Mouse (Mus musculus) CH12.LX (cell line): ENCODE data around the gene Ankrd60. TPM values are rescaled to one million over a fixed set of nuclear protein-coding genes. Genes with fewer than 3 reads are reported as not detected.

ENCODE experiments used
- DNase-seq: peaks from one replicate; pipeline ENCODE4 v3.0.0-alpha.2; 2013; ENCODE audit errors: extremely low read depth
- H3K27ac ChIP-seq: 2 replicates; pipeline ENCODE4 v1.5.1; 2012; ENCODE audit warnings: low read depth, mild to moderate bottlenecking, control low read depth, moderate library complexity; ENCODE audit not compliant: insufficient read depth
- H3K27me3 ChIP-seq: replicated peaks from 2 replicates; pipeline ENCODE3; 2012; ENCODE audit warnings: inconsistent platforms
- H3K36me3 ChIP-seq, 2 experiments: replicated peaks in 1 of 2; 2 replicates each; pipeline versions ENCODE3 to v1.6.1; 2012; ENCODE audit warnings: inconsistent platforms in 1 of 2, low read length in 1 of 2, mild to moderate bottlenecking in 1 of 2, mixed read lengths in 1 of 2, moderate library complexity in 1 of 2; ENCODE audit not compliant: control insufficient read depth in 1 of 2, insufficient read depth in 1 of 2
- H3K4me1 ChIP-seq, 2 experiments: 2 replicates each; pipeline ENCODE4 v1.6.1; 2012; ENCODE audit warnings: inconsistent platforms in 1 of 2, moderate library complexity in 1 of 2; ENCODE audit not compliant: insufficient read depth in 2 of 2, control insufficient read depth in 1 of 2
- H3K4me2 ChIP-seq: 2 replicates; pipeline ENCODE4 v1.6.1; 2012; ENCODE audit warnings: low read depth, mild to moderate bottlenecking, control low read depth; ENCODE audit not compliant: poor library complexity, insufficient read depth, severe bottlenecking
- H3K4me3 ChIP-seq, 3 experiments: fragments of 150-350 bp in 1 of 3; sonication (generic) in 1 of 3; replicated peaks in 1 of 3; 2 replicates each; pipeline versions ENCODE3 to v1.5.1; 2011 to 2012; ENCODE audit warnings: low read depth in 2 of 3, low read length in 2 of 3, mild to moderate bottlenecking in 2 of 3, moderate library complexity in 2 of 3, control low read depth in 1 of 3, improper control_type of control experiment in 1 of 3, inconsistent platforms in 1 of 3, mixed read lengths in 1 of 3; ENCODE audit not compliant: poor library complexity in 1 of 3
- H3K79me2 ChIP-seq: replicated peaks from 2 replicates; pipeline ENCODE4 v1.6.1; 2012; ENCODE audit warnings: mild to moderate bottlenecking, moderate library complexity; ENCODE audit not compliant: control insufficient read depth, poor library complexity, insufficient read depth, severe bottlenecking; ENCODE audit errors: extremely low read depth
- H3K9ac ChIP-seq: 2 replicates; pipeline ENCODE4 v1.6.1; 2012; ENCODE audit warnings: low read depth, mild to moderate bottlenecking, control low read depth, moderate library complexity; ENCODE audit not compliant: insufficient read depth
- H3K9me3 ChIP-seq: replicated peaks from 2 replicates; pipeline ENCODE3; 2012; ENCODE audit warnings: low read length, inconsistent platforms, mixed read lengths
- CTCF ChIP-seq, 2 experiments: IDR thresholded peaks in 1 of 2; conservative IDR thresholded peaks in 1 of 2; 2 replicates each; pipeline ENCODE4 v1.5.1; 2011 to 2012; ENCODE audit warnings: low read depth in 2 of 2, low read length in 2 of 2, improper control_type of control experiment in 1 of 2, inconsistent platforms in 1 of 2, mild to moderate bottlenecking in 1 of 2, moderate library complexity in 1 of 2
- E2F4 ChIP-seq: IDR thresholded peaks from 2 replicates; pipeline ENCODE4 v1.6.1; 2011; ENCODE audit warnings: low read depth, low read length, improper control_type of control experiment; ENCODE audit not compliant: insufficient replicate concordance
- ELF1 ChIP-seq: IDR thresholded peaks from 2 replicates; pipeline ENCODE4 v1.6.1; 2014; ENCODE audit warnings: low read depth, mild to moderate bottlenecking, inconsistent platforms, low read length, improper control_type of control experiment
- EP300 ChIP-seq: IDR thresholded peaks from 2 replicates; pipeline ENCODE4 v1.6.1; 2011; ENCODE audit warnings: low read length, improper control_type of control experiment
- ETS1 ChIP-seq: conservative IDR thresholded peaks from 2 replicates; pipeline ENCODE4 v1.6.1; 2012; ENCODE audit warnings: low read depth, mild to moderate bottlenecking, inconsistent platforms, low read length, improper control_type of control experiment, moderate library complexity
- GABPA ChIP-seq: IDR thresholded peaks from 2 replicates; pipeline ENCODE4 v1.6.1; 2012; ENCODE audit warnings: low read depth, low read length, improper control_type of control experiment, inconsistent platforms; ENCODE audit not compliant: insufficient replicate concordance
- HCFC1 ChIP-seq: IDR thresholded peaks from 2 replicates; pipeline ENCODE4 v1.6.1; 2012; ENCODE audit warnings: low read depth, mild to moderate bottlenecking, inconsistent platforms, low read length, improper control_type of control experiment
- IRF4 ChIP-seq: IDR thresholded peaks from 2 replicates; pipeline ENCODE4 v1.6.1; 2014; ENCODE audit warnings: low read depth, mild to moderate bottlenecking, inconsistent platforms, low read length, improper control_type of control experiment
- MAFK ChIP-seq: IDR thresholded peaks from 2 replicates; pipeline ENCODE4 v1.6.1; 2011; ENCODE audit warnings: low read length, improper control_type of control experiment; ENCODE audit not compliant: insufficient replicate concordance
- MAZ ChIP-seq: IDR thresholded peaks from 2 replicates; pipeline ENCODE4 v1.6.1; 2012; ENCODE audit warnings: low read depth, mild to moderate bottlenecking, inconsistent platforms, low read length, improper control_type of control experiment, moderate library complexity
- MXI1 ChIP-seq: IDR thresholded peaks from 2 replicates; pipeline ENCODE4 v1.6.1; 2011; ENCODE audit warnings: mild to moderate bottlenecking, low read depth, low read length, improper control_type of control experiment
- MYC ChIP-seq: IDR thresholded peaks from 2 replicates; pipeline ENCODE4 v1.6.1; 2011; ENCODE audit warnings: low read depth, mild to moderate bottlenecking, improper control_type of control experiment, low read length
- PAX5 ChIP-seq: IDR thresholded peaks from 2 replicates; pipeline ENCODE4 v1.6.1; 2012; ENCODE audit warnings: low read length, inconsistent platforms, mixed read lengths
- POLR2A ChIP-seq: IDR thresholded peaks from 2 replicates; pipeline ENCODE4 v1.6.1; 2011; ENCODE audit warnings: low read depth, mild to moderate bottlenecking, improper control_type of control experiment, low read length
- POLR2AphosphoS2 ChIP-seq: IDR thresholded peaks from 2 replicates; pipeline ENCODE4 v1.6.1; 2011; ENCODE audit warnings: low read depth, low read length, improper control_type of control experiment
- RAD21 ChIP-seq: IDR thresholded peaks from 2 replicates; pipeline ENCODE4 v1.6.1; 2011; ENCODE audit warnings: low read depth, mild to moderate bottlenecking, low read length, improper control_type of control experiment, moderate library complexity
- SIN3A ChIP-seq: IDR thresholded peaks from 2 replicates; pipeline ENCODE4 v1.6.1; 2012; ENCODE audit warnings: low read length, improper control_type of control experiment, inconsistent platforms
- SMC3 ChIP-seq: IDR thresholded peaks from 2 replicates; pipeline ENCODE4 v1.6.1; 2011; ENCODE audit warnings: low read depth, low read length, improper control_type of control experiment
- TBP ChIP-seq: conservative IDR thresholded peaks from 2 replicates; pipeline ENCODE4 v1.6.1; 2011; ENCODE audit warnings: low read depth, low read length, improper control_type of control experiment
- USF2 ChIP-seq: conservative IDR thresholded peaks from 2 replicates; pipeline ENCODE4 v1.6.1; 2011; ENCODE audit warnings: low read depth, low read length, improper control_type of control experiment
- ZC3H11A ChIP-seq: IDR thresholded peaks from 2 replicates; pipeline ENCODE4 v1.6.1; 2012; ENCODE audit warnings: low read depth, mild to moderate bottlenecking, inconsistent platforms, low read length, improper control_type of control experiment
- ZKSCAN1 ChIP-seq: IDR thresholded peaks from 2 replicates; pipeline ENCODE4 v1.6.1; 2012; ENCODE audit warnings: low read depth, inconsistent platforms, low read length, improper control_type of control experiment, borderline replicate concordance
- ZMIZ1 ChIP-seq: IDR thresholded peaks from 2 replicates; pipeline ENCODE4 v1.6.1; 2012; ENCODE audit warnings: low read depth, mild to moderate bottlenecking, inconsistent platforms, low read length, improper control_type of control experiment
- ZNF384 ChIP-seq: IDR thresholded peaks from 2 replicates; pipeline ENCODE4 v1.6.1; 2012; ENCODE audit warnings: low read depth, low read length, improper control_type of control experiment, inconsistent platforms
- dilution Hi-C: fragments of 300-500 bp; cut with MboI; formaldehyde crosslinking; loops from 2 replicates; pipeline ENCODE4 v1.14.3; 2020; ENCODE audit warnings: low sequenced_read_pairs; ENCODE audit not compliant: extremely low pct_unique_long_range_greater_than_20kb, extremely low pct_ligation_motif_present
- in situ Hi-C: fragments of 300-500 bp; cut with MboI; formaldehyde crosslinking; loops from 3 replicates; pipeline ENCODE4 v1.14.3; 2019; ENCODE audit warnings: low sequenced_read_pairs, low pct_ligation_motif_present, low pct_unique_long_range_greater_than_20kb, mixed read lengths
- polyA plus RNA-seq: library from polyadenylated mRNA; unstranded; fragments of >175 nt; gene quantifications from 2 replicates; pipeline ENCODE4 v1.2.1, GENCODE M21; 2012; ENCODE audit warnings: low read depth; ENCODE audit not compliant: insufficient read length
- total RNA-seq, 2 experiments: library from RNA; depleted of rRNA; stranded (reverse); fragments of 300-350 nt in 1 of 2; fragments of >200 nt in 1 of 2; gene quantifications; 2 replicates each; pipeline ENCODE4 v1.2.3; 2012 to 2014

Ankrd60 gene
- total and polyA plus RNA-seq, 3 experiments, result not detected

DNA sequence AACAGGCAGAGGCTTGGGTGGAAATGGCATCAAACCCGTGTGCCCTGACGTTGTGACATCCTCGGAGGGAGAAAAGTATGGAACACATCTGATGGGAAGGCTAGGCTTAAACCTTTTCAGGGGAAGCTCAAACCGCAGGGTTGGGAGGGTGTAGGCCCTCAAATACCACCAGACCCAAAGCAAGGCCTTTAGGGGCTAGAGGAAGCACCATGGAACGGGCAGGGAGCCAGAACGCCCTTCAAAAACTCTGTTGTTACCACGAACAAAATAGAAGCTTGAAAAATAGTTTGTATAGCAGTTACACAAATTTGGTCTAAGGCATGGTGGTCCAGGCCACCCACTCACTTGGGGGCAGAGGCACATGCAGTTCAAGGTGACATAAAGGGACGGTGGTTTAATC lies 430 bp upstream of the Ankrd60 start:
- no peak overlapping the region for H3K9ac ChIP-seq
- TF ChIP-seq SIN3A, result no peak
- TF ChIP-seq ZNF384, result no peak
- TF ChIP-seq ZKSCAN1, result no peak
- no peak for TF ChIP-seq MAZ

DNA sequence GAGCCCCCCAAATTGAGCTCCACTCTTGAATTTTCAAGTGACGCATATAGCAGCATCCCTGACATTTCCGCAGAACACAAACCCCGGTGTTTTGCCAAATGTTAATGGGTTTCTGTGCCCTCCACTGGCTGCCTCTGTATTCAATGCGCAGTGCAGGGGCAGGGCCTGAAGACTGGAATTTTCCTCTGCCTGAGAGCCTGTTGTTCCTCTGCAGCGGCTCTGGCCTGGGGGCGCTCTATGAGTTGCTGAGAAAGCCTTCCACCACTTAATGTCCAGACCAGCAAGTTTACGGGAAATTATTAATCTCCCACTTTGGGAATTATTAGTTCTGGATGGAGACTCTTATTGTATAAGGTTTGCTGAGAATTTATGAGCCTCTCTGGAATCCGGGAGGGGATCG lies 14.0 kb downstream of the Ankrd60 start:
- in situ Hi-C loops, result loop anchor here (25.0 kb wide), 1 partner anchor 1323 kb away; no protein-coding TSS in a partner anchor

More for the DNA sequence above, 430 bp upstream of the Ankrd60 start:
- Histone ChIP-seq H3K4me2 (no peak overlapping the region), H3K4me3 (no peak overlapping the region), H3K36me3 (no peaks in the 10 kb centered on the region), H3K27me3 (peaks cover 27% of the 10 kb centered on the region), H3K4me1 (no peaks in the 10 kb centered on the region), H3K27ac (no peak overlapping the region), H3K79me2 (no peaks in the 10 kb centered on the region), H3K9me3 (no peaks in the 10 kb centered on the region)
- dilution Hi-C loops (no loop called here), in situ Hi-C loops (no loop called here)
- DNase-seq, result no peak

DNA sequence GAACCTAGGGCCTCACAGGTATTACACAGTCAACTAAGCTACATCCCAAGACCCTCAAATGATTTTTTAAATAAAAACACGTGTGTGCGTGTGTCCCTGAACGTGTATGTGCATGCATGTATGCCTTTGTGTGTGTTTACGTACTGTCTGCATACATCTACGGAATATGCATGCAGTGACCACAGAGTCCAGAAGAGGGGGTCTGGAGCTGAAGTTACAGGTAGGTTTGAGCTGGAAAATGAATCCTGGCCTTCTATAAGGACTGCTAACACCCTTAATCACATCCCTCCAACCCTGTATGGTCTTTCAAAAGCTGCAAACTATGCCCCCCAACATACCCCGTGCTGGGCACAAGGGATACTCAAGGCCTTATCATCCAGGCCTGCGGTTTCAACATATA lies 14.8 kb downstream of the Ankrd60 start:
- Histone ChIP-seq H3K9me3 (no peaks in the 10 kb centered on the region), H3K27me3 (peaks cover 35% of the 10 kb centered on the region), H3K79me2 (no peaks in the 10 kb centered on the region), H3K4me3 (no peak overlapping the region), H3K27ac (no peak overlapping the region), H3K36me3 (no peaks in the 10 kb centered on the region), H3K9ac (no peak overlapping the region), H3K4me2 (no peak overlapping the region), H3K4me1 (peaks cover 0 to 13% of the 10 kb centered on the region in 2 experiments; a peak in 1 of 4 replicates)
- DNase-seq, result no peak
- dilution Hi-C loops (no loop called here), in situ Hi-C loops (loop anchor here (25.0 kb wide), 1 partner anchor 1324 kb away; no protein-coding TSS in a partner anchor)
- TF ChIP-seq RAD21, result peak; percentile 10
- TF ChIP-seq ELF1, result no peak
- TF ChIP-seq SMC3, result peak; percentile 10; the same call in 1 of the 2 replicates
- TF ChIP-seq CTCF (conservative IDR thresholded peaks at IDR 0.05 in 1 of 2, IDR thresholded peaks at IDR 0.05 in 1 of 2; ENCODE audit: low read depth in 2 of 2, low read length in 2 of 2), result peak in 1 of 2 experiments; percentile 25; a peak in 1 of 4 replicates
- no peak for TF ChIP-seq ZNF384

More for the DNA sequence above, 14.0 kb downstream of the Ankrd60 start:
- H3K79me2 ChIP-seq, result no peaks in the 10 kb centered on the region
- peaks cover 37% of the 10 kb centered on the region for H3K27me3 ChIP-seq
- DNase-seq, result no peak
- H3K9ac ChIP-seq, result no peak overlapping the region
- no peak overlapping the region for H3K27ac ChIP-seq
- H3K4me2 ChIP-seq, result no peak overlapping the region
- no peak overlapping the region for H3K4me3 ChIP-seq
- H3K36me3 ChIP-seq, result no peaks in the 10 kb centered on the region
- dilution Hi-C loops, result no loop called here
- H3K4me1 ChIP-seq, result peaks cover 0 to 13% of the 10 kb centered on the region in 2 experiments; a peak in 1 of 4 replicates
- no peaks in the 10 kb centered on the region for H3K9me3 ChIP-seq
- TF ChIP-seq SMC3 (no peak), TBP (no peak), IRF4 (no peak), USF2 (no peak), ZMIZ1 (no peak), HCFC1 (no peak), E2F4 (no peak), SIN3A (no peak), POLR2AphosphoS2 (no peak), EP300 (no peak), PAX5 (no peak), CTCF (conservative IDR thresholded peaks at IDR 0.05 in 1 of 2, IDR thresholded peaks at IDR 0.05 in 1 of 2; ENCODE audit: low read depth in 2 of 2, low read length in 2 of 2) (no peak; a peak in 1 of 4 replicates), MYC (no peak), GABPA (no peak), MXI1 (no peak), ETS1 (no peak), POLR2A (no peak), MAFK (no peak), ZC3H11A (no peak)
